Mouse (Mus musculus): Measurements from ENCODE around the gene 4933411K16Rik.
"Not testable (repeated sequence)": the region's sequence is repeated elsewhere in the genome, so short reads cannot be mapped to it uniquely, and the experiment has no call there.

4933411K16Rik gene

GRCm38 (mm10) chr19:42079006-42079405 is 27.0 kb downstream of the 4933411K16Rik start:
- no peak for DNase-seq

DNA sequence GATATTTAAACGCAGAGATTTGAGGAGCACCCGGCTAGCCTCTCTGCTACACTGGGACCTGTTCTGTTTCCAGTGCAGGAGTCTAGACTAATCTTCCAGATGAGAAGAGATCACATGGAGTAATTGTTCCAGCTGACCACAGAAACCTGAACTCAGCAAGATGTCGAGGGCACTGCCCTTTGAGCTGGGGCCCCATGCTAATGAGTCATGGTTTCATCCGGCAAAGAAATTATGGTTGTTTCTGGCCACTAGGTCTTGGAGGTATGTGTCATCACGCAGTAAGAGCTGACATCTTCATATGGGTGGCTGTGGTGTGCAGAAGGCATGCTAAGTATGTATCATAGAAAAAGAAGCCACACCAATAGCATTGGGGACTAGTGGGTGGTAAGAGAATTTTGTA is 27.9 kb downstream of the 4933411K16Rik start:
- DNase-seq, result no peak

GRCm38 (mm10) chr19:42080469-42080868 is 28.4 kb downstream of the 4933411K16Rik start:
- DNase-seq, result no peak

- not testable (repeated sequence) for DNase-seq
Observed at GRCm38 (mm10) chr19:42081613-42082012, 29.6 kb downstream of the 4933411K16Rik start.

DNA sequence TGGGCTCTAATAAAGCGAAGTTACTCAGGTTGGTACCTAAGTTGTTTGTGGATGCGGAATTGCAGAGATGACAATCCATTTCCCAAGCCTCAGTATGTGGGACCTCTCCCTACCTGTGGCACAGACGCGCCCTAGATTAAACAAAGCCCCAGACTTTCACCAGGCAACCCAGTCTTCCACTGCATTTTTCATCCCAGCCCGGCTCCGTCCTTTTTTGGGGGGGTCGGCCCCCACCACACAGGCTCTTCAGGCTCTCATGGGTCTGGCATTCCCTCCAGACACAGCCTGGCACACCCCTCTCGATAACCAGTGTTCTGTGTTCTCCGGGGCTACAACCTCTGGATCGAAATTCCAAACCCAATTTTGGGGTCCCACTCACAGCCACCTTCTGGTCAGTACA is 33.6 kb downstream of the 4933411K16Rik start:
- DNase-seq, result no peak

DNA sequence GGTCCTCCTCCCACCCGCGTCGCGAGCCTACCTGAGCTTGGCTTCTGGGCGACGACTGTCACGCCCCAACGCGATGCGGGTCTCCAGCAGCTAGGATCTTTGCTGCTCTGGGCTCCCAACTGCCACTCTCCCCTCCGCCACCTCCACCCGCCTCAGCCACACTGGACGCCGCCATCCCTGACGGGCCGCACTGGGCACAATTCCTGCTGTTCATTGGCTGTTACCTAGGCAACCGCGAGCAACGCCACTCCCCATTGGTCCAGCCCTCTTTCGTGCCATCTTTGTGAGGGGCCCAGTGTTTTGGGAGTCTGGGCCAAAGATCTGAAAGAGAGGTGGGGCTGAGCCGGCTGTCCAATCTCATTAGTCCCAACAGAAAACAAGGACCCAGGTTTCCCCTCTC is 34.1 kb downstream of the 4933411K16Rik start, which contains the start of gene Morn4:
Morn4 (minus strand) TSS at position 192 of the 400 bp plus-strand sequence.
- DNase-seq, result peak; percentile 91 to 94

GRCm38 (mm10) chr19:42089103-42089747 is 37.2 kb downstream of the 4933411K16Rik start:
- peak; percentile 56 to 57 for DNase-seq

GRCm38 (mm10) chr19:42089748-42090595 is 37.9 kb downstream of the 4933411K16Rik start, which contains the start of gene Pi4k2a:
TSS of gene Pi4k2a (plus strand) at chr19:42090470.
- DNase-seq, result peak; percentile 97 to 100

DNA sequence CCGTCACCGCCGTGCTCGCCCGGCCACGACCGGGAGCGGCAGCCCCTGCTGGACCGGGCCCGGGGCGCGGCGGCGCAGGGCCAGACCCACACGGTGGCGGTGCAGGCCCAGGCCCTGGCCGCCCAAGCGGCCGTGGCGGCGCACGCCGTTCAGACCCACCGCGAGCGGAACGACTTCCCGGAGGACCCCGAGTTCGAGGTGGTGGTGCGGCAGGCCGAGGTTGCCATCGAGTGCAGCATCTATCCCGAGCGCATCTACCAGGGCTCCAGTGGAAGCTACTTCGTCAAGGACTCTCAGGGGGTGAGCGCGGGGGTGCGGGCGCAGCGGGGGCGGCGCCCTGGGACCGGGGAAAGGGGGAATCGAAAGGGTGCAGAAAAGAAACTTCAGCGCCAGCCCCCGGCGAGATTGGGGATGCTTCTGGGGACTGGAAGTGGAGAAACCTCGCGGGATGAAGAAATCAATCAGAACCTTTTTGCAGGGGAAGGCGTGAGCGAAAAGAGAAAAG is 38.6 kb downstream of the 4933411K16Rik start:
- DNase-seq, result peak in 1 of 2 experiments; percentile 32

DNA sequence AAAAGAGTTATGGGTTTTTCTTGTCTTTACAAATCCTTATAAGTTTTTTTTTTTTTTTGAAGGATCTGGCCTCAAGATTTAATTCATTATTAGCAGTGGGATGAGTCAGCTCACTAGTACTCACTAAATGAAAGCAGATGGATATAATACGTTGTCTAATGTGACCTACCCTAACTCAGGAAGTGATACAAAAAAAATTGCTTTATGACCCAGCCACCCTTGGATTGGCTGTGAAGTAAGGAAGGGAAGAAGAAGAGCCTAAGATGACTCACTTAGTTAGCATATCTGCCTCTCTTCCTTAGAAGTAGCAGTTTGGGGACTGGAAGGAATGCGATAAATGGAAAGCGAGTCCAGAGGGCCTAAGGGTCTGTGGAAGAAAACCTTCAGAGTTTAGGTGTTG is 47.4 kb downstream of the 4933411K16Rik start:
- DNase-seq, result no peak

All from cerebellum, adult 18-20 months (tissue).